Mouse (Mus musculus) CH12.LX (cell line): ENCODE measurements around the gene 1700020L24Rik. TPM values are rescaled to one million over a fixed set of nuclear protein-coding genes. Genes with fewer than 3 reads are reported as not detected.

Experiments
- DNase-seq: peaks from one replicate; pipeline ENCODE4 v3.0.0-alpha.2; 2013; ENCODE audit errors: extremely low read depth
- H3K27ac ChIP-seq: 2 replicates; pipeline ENCODE4 v1.5.1; 2012; ENCODE audit warnings: low read depth, mild to moderate bottlenecking, control low read depth, moderate library complexity; ENCODE audit not compliant: insufficient read depth
- H3K27me3 ChIP-seq: replicated peaks from 2 replicates; pipeline ENCODE3; 2012; ENCODE audit warnings: inconsistent platforms
- H3K36me3 ChIP-seq, 2 experiments: replicated peaks in 1 of 2; 2 replicates each; pipeline versions ENCODE3 to v1.6.1; 2012; ENCODE audit warnings: inconsistent platforms in 1 of 2, low read length in 1 of 2, mild to moderate bottlenecking in 1 of 2, mixed read lengths in 1 of 2, moderate library complexity in 1 of 2; ENCODE audit not compliant: control insufficient read depth in 1 of 2, insufficient read depth in 1 of 2
- H3K4me1 ChIP-seq, 2 experiments: 2 replicates each; pipeline ENCODE4 v1.6.1; 2012; ENCODE audit warnings: inconsistent platforms in 1 of 2, moderate library complexity in 1 of 2; ENCODE audit not compliant: insufficient read depth in 2 of 2, control insufficient read depth in 1 of 2
- H3K4me2 ChIP-seq: 2 replicates; pipeline ENCODE4 v1.6.1; 2012; ENCODE audit warnings: low read depth, mild to moderate bottlenecking, control low read depth; ENCODE audit not compliant: poor library complexity, insufficient read depth, severe bottlenecking
- H3K4me3 ChIP-seq, 3 experiments: fragments of 150-350 bp in 1 of 3; sonication (generic) in 1 of 3; replicated peaks in 1 of 3; 2 replicates each; pipeline versions ENCODE3 to v1.5.1; 2011 to 2012; ENCODE audit warnings: low read depth in 2 of 3, low read length in 2 of 3, mild to moderate bottlenecking in 2 of 3, moderate library complexity in 2 of 3, control low read depth in 1 of 3, improper control_type of control experiment in 1 of 3, inconsistent platforms in 1 of 3, mixed read lengths in 1 of 3; ENCODE audit not compliant: poor library complexity in 1 of 3
- H3K79me2 ChIP-seq: replicated peaks from 2 replicates; pipeline ENCODE4 v1.6.1; 2012; ENCODE audit warnings: mild to moderate bottlenecking, moderate library complexity; ENCODE audit not compliant: control insufficient read depth, poor library complexity, insufficient read depth, severe bottlenecking; ENCODE audit errors: extremely low read depth
- H3K9ac ChIP-seq: 2 replicates; pipeline ENCODE4 v1.6.1; 2012; ENCODE audit warnings: low read depth, mild to moderate bottlenecking, control low read depth, moderate library complexity; ENCODE audit not compliant: insufficient read depth
- H3K9me3 ChIP-seq: replicated peaks from 2 replicates; pipeline ENCODE3; 2012; ENCODE audit warnings: low read length, inconsistent platforms, mixed read lengths
- BHLHE40 ChIP-seq: IDR thresholded peaks from 2 replicates; pipeline ENCODE4 v1.6.1; 2011; ENCODE audit warnings: mild to moderate bottlenecking, low read depth, low read length, improper control_type of control experiment
- CHD1 ChIP-seq: IDR thresholded peaks from 2 replicates; pipeline ENCODE4 v1.6.1; 2012; ENCODE audit warnings: low read depth, low read length, improper control_type of control experiment, inconsistent platforms
- CHD2 ChIP-seq: IDR thresholded peaks from 2 replicates; pipeline ENCODE4 v1.6.1; 2011; ENCODE audit warnings: low read length, improper control_type of control experiment
- CTCF ChIP-seq, 2 experiments: IDR thresholded peaks in 1 of 2; conservative IDR thresholded peaks in 1 of 2; 2 replicates each; pipeline ENCODE4 v1.5.1; 2011 to 2012; ENCODE audit warnings: low read depth in 2 of 2, low read length in 2 of 2, improper control_type of control experiment in 1 of 2, inconsistent platforms in 1 of 2, mild to moderate bottlenecking in 1 of 2, moderate library complexity in 1 of 2
- E2F4 ChIP-seq: IDR thresholded peaks from 2 replicates; pipeline ENCODE4 v1.6.1; 2011; ENCODE audit warnings: low read depth, low read length, improper control_type of control experiment; ENCODE audit not compliant: insufficient replicate concordance
- ELF1 ChIP-seq: IDR thresholded peaks from 2 replicates; pipeline ENCODE4 v1.6.1; 2014; ENCODE audit warnings: low read depth, mild to moderate bottlenecking, inconsistent platforms, low read length, improper control_type of control experiment
- EP300 ChIP-seq: IDR thresholded peaks from 2 replicates; pipeline ENCODE4 v1.6.1; 2011; ENCODE audit warnings: low read length, improper control_type of control experiment
- ETS1 ChIP-seq: conservative IDR thresholded peaks from 2 replicates; pipeline ENCODE4 v1.6.1; 2012; ENCODE audit warnings: low read depth, mild to moderate bottlenecking, inconsistent platforms, low read length, improper control_type of control experiment, moderate library complexity
- HCFC1 ChIP-seq: IDR thresholded peaks from 2 replicates; pipeline ENCODE4 v1.6.1; 2012; ENCODE audit warnings: low read depth, mild to moderate bottlenecking, inconsistent platforms, low read length, improper control_type of control experiment
- IRF4 ChIP-seq: IDR thresholded peaks from 2 replicates; pipeline ENCODE4 v1.6.1; 2014; ENCODE audit warnings: low read depth, mild to moderate bottlenecking, inconsistent platforms, low read length, improper control_type of control experiment
- JUN ChIP-seq: IDR thresholded peaks from 2 replicates; pipeline ENCODE4 v1.6.1; 2011; ENCODE audit warnings: low read depth, mild to moderate bottlenecking, low read length, improper control_type of control experiment, moderate library complexity; ENCODE audit not compliant: insufficient read depth
- JUND ChIP-seq: conservative IDR thresholded peaks from 2 replicates; pipeline ENCODE4 v1.6.1; 2011; ENCODE audit warnings: low read depth, low read length, improper control_type of control experiment
- KAT2A ChIP-seq: IDR thresholded peaks from 2 replicates; pipeline ENCODE4 v1.6.1; 2012; ENCODE audit warnings: low read length, improper control_type of control experiment, inconsistent platforms; ENCODE audit not compliant: insufficient replicate concordance
- MAFK ChIP-seq: IDR thresholded peaks from 2 replicates; pipeline ENCODE4 v1.6.1; 2011; ENCODE audit warnings: low read length, improper control_type of control experiment; ENCODE audit not compliant: insufficient replicate concordance
- MAX ChIP-seq: IDR thresholded peaks from 2 replicates; pipeline ENCODE4 v1.6.1; 2011; ENCODE audit warnings: low read length, improper control_type of control experiment
- MAZ ChIP-seq: IDR thresholded peaks from 2 replicates; pipeline ENCODE4 v1.6.1; 2012; ENCODE audit warnings: low read depth, mild to moderate bottlenecking, inconsistent platforms, low read length, improper control_type of control experiment, moderate library complexity
- MEF2A ChIP-seq: IDR thresholded peaks from 2 replicates; pipeline ENCODE4 v1.6.1; 2014; ENCODE audit warnings: low read depth, mild to moderate bottlenecking, inconsistent platforms, low read length, improper control_type of control experiment, borderline replicate concordance
- MXI1 ChIP-seq: IDR thresholded peaks from 2 replicates; pipeline ENCODE4 v1.6.1; 2011; ENCODE audit warnings: mild to moderate bottlenecking, low read depth, low read length, improper control_type of control experiment
- MYC ChIP-seq: IDR thresholded peaks from 2 replicates; pipeline ENCODE4 v1.6.1; 2011; ENCODE audit warnings: low read depth, mild to moderate bottlenecking, improper control_type of control experiment, low read length
- NELFE ChIP-seq: IDR thresholded peaks from 2 replicates; pipeline ENCODE4 v1.6.1; 2011; ENCODE audit warnings: low read depth, low read length, improper control_type of control experiment
- NRF1 ChIP-seq: IDR thresholded peaks from 2 replicates; pipeline ENCODE4 v1.6.1; 2014; ENCODE audit warnings: low read depth, mild to moderate bottlenecking, inconsistent platforms, low read length, improper control_type of control experiment, moderate library complexity
- PAX5 ChIP-seq: IDR thresholded peaks from 2 replicates; pipeline ENCODE4 v1.6.1; 2012; ENCODE audit warnings: low read length, inconsistent platforms, mixed read lengths
- POLR2A ChIP-seq: IDR thresholded peaks from 2 replicates; pipeline ENCODE4 v1.6.1; 2011; ENCODE audit warnings: low read depth, mild to moderate bottlenecking, improper control_type of control experiment, low read length
- POLR2AphosphoS2 ChIP-seq: IDR thresholded peaks from 2 replicates; pipeline ENCODE4 v1.6.1; 2011; ENCODE audit warnings: low read depth, low read length, improper control_type of control experiment
- RAD21 ChIP-seq: IDR thresholded peaks from 2 replicates; pipeline ENCODE4 v1.6.1; 2011; ENCODE audit warnings: low read depth, mild to moderate bottlenecking, low read length, improper control_type of control experiment, moderate library complexity
- RCOR1 ChIP-seq: conservative IDR thresholded peaks from 2 replicates; pipeline ENCODE4 v1.6.1; 2012; ENCODE audit warnings: low read depth, mild to moderate bottlenecking, inconsistent platforms, low read length, improper control_type of control experiment
- SIN3A ChIP-seq: IDR thresholded peaks from 2 replicates; pipeline ENCODE4 v1.6.1; 2012; ENCODE audit warnings: low read length, improper control_type of control experiment, inconsistent platforms
- SMC3 ChIP-seq: IDR thresholded peaks from 2 replicates; pipeline ENCODE4 v1.6.1; 2011; ENCODE audit warnings: low read depth, low read length, improper control_type of control experiment
- TBP ChIP-seq: conservative IDR thresholded peaks from 2 replicates; pipeline ENCODE4 v1.6.1; 2011; ENCODE audit warnings: low read depth, low read length, improper control_type of control experiment
- TCF12 ChIP-seq: IDR thresholded peaks from 2 replicates; pipeline ENCODE4 v1.6.1; 2014; ENCODE audit warnings: low read depth, mild to moderate bottlenecking, inconsistent platforms, low read length, improper control_type of control experiment
- UBTF ChIP-seq: IDR thresholded peaks from 2 replicates; pipeline ENCODE4 v1.6.1; 2012; ENCODE audit warnings: low read depth, mild to moderate bottlenecking, inconsistent platforms, low read length, improper control_type of control experiment, moderate library complexity
- USF1 ChIP-seq: IDR thresholded peaks from 2 replicates; pipeline ENCODE4 v1.6.1; 2014; ENCODE audit warnings: low read depth, mild to moderate bottlenecking, inconsistent platforms, low read length, improper control_type of control experiment
- USF2 ChIP-seq: conservative IDR thresholded peaks from 2 replicates; pipeline ENCODE4 v1.6.1; 2011; ENCODE audit warnings: low read depth, low read length, improper control_type of control experiment
- ZKSCAN1 ChIP-seq: IDR thresholded peaks from 2 replicates; pipeline ENCODE4 v1.6.1; 2012; ENCODE audit warnings: low read depth, inconsistent platforms, low read length, improper control_type of control experiment, borderline replicate concordance
- ZMIZ1 ChIP-seq: IDR thresholded peaks from 2 replicates; pipeline ENCODE4 v1.6.1; 2012; ENCODE audit warnings: low read depth, mild to moderate bottlenecking, inconsistent platforms, low read length, improper control_type of control experiment
- ZNF384 ChIP-seq: IDR thresholded peaks from 2 replicates; pipeline ENCODE4 v1.6.1; 2012; ENCODE audit warnings: low read depth, low read length, improper control_type of control experiment, inconsistent platforms
- dilution Hi-C: fragments of 300-500 bp; cut with MboI; formaldehyde crosslinking; loops from 2 replicates; pipeline ENCODE4 v1.14.3; 2020; ENCODE audit warnings: low sequenced_read_pairs; ENCODE audit not compliant: extremely low pct_unique_long_range_greater_than_20kb, extremely low pct_ligation_motif_present
- in situ Hi-C: fragments of 300-500 bp; cut with MboI; formaldehyde crosslinking; loops from 3 replicates; pipeline ENCODE4 v1.14.3; 2019; ENCODE audit warnings: low sequenced_read_pairs, low pct_ligation_motif_present, low pct_unique_long_range_greater_than_20kb, mixed read lengths
- polyA plus RNA-seq: library from polyadenylated mRNA; unstranded; fragments of >175 nt; gene quantifications from 2 replicates; pipeline ENCODE4 v1.2.1, GENCODE M21; 2012; ENCODE audit warnings: low read depth; ENCODE audit not compliant: insufficient read length
- total RNA-seq, 2 experiments: library from RNA; depleted of rRNA; stranded (reverse); fragments of 300-350 nt in 1 of 2; fragments of >200 nt in 1 of 2; gene quantifications; 2 replicates each; pipeline ENCODE4 v1.2.3; 2012 to 2014

Gene 1700020L24Rik
- total and polyA plus RNA-seq, 3 experiments, result 0.21 to 0.40 TPM; not detected in 1

DNA sequence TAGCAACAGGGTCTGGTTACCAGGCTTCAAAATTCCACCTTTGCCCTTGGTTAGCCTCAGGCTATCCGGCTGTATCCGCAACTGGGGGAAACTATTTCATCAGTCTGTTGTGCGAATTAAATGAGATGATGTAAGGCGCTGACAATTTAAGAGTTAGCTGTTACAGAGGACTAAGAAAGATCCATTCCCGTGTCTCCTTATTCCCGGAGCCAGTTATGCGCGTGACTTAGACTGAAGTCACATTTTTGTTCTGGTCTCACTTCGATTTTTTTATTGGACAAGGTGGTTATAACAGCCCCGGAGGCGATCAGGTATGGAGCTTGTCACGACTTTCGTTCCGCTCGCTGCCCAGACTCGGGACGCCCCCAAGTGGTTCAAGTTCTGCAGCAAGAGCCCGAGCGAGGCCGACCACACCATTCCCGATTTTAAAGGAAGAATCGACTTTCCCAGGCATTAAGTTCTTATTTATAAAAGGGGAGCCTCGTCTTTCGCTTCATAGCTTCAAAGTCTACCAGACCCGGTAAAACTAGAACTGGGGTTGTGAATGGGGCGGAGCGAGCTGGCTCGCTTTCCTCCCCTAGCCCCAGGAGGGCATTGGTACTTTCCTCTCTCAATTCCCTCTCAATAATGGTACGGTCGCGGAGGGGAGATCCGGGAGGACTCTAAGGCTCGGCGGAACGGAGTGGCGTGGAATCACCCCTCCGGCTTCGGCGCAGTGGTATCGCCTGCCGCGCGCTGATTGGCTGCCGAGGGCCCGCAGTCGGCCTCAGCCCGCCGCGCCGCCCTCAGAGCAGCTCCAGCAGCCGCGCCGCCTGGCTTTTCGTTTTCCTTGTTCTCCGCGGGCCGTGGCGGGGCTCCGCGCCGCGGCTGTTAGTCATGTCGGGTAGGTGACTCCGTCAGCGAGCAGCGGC lies 35.1 kb downstream of the 1700020L24Rik start, which contains the start of gene Taf15:
Gene Taf15, plus strand, starts transcription at position 763 of the 911 bp plus-strand sequence.
- H3K4me3 ChIP-seq, result peak within 1 kb of the TSS; percentile 73 to 91 (median 75)
- peak; percentile 100 for DNase-seq
- dilution Hi-C loops, result no loop called here
- H3K27ac ChIP-seq, result peak within 1 kb of the TSS; percentile 50
- in situ Hi-C loops, result no loop called here
- peak; percentile 79 for TF ChIP-seq RCOR1
- no peak; the same call in 1 of the 2 replicates for TF ChIP-seq UBTF
- TF ChIP-seq MEF2A, result peak; percentile 84
- peak; percentile 100 for TF ChIP-seq CHD1
- TF ChIP-seq SIN3A, result peak; percentile 92
- TF ChIP-seq BHLHE40, result peak; percentile 89
- no peak for TF ChIP-seq MAFK
- peak; percentile 74 for TF ChIP-seq MYC
- TF ChIP-seq TCF12, result peak; percentile 93
- TF ChIP-seq CTCF (conservative IDR thresholded peaks at IDR 0.05 in 1 of 2, IDR thresholded peaks at IDR 0.05 in 1 of 2; ENCODE audit: low read depth in 2 of 2, low read length in 2 of 2), result peak in 1 of 2 experiments; percentile 86; a peak in 2 of 4 replicates
- TF ChIP-seq MXI1, result no peak; the same call in none of the 2 replicates
- TF ChIP-seq POLR2AphosphoS2, result peak; percentile 81; the same call in 1 of the 2 replicates
- peak; percentile 98 for TF ChIP-seq NELFE
- TF ChIP-seq NRF1, result peak; percentile 45; the same call in 1 of the 2 replicates
- peak; percentile 62; the same call in 1 of the 2 replicates for TF ChIP-seq E2F4
- no peak; the same call in 1 of the 2 replicates for TF ChIP-seq JUN
- TF ChIP-seq RAD21, result peak; percentile 73
- TF ChIP-seq USF1, result no peak
- peak; percentile 64 for TF ChIP-seq EP300
- no peak for TF ChIP-seq USF2
- peak; percentile 80 for TF ChIP-seq IRF4
- no peak; the same call in 1 of the 2 replicates for TF ChIP-seq ETS1
- TF ChIP-seq ELF1, result peak; percentile 39
- peak; percentile 97 for TF ChIP-seq POLR2A
- peak; percentile 89; the same call in 1 of the 2 replicates for TF ChIP-seq PAX5
- TF ChIP-seq HCFC1, result peak; percentile 81
- TF ChIP-seq CHD2, result peak; percentile 44; the same call in 1 of the 2 replicates
- peak; percentile 69 for TF ChIP-seq SMC3
- TF ChIP-seq JUND, result no peak; the same call in 1 of the 2 replicates
- peak; percentile 73 for TF ChIP-seq TBP
- peak; percentile 60 for TF ChIP-seq ZNF384
- peak; percentile 77; the same call in 1 of the 2 replicates for TF ChIP-seq KAT2A
- TF ChIP-seq MAZ, result peak; percentile 66; the same call in 1 of the 2 replicates
- no peak; the same call in 1 of the 2 replicates for TF ChIP-seq ZKSCAN1
- peak; percentile 82; the same call in 1 of the 2 replicates for TF ChIP-seq MAX
- peak; percentile 95 for TF ChIP-seq ZMIZ1
- peaks cover 3% of the 10 kb centered on the region for H3K27me3 ChIP-seq
- H3K4me2 ChIP-seq, result peak within 1 kb of the TSS; percentile 97
- H3K9ac ChIP-seq, result peak within 1 kb of the TSS; percentile 94
- peaks cover 1 to 40% of the 10 kb centered on the region in 2 experiments for H3K4me1 ChIP-seq
- peaks cover 7% of the 10 kb centered on the region for H3K9me3 ChIP-seq
- H3K79me2 ChIP-seq, result peaks cover 42% of the 10 kb centered on the region
- H3K36me3 ChIP-seq, result peaks cover 6 to 24% of the 10 kb centered on the region in 2 experiments
